Mouse (Mus musculus) lung, postnatal 0 days (tissue): ENCODE measurements around the gene Rassf6. TPM values are rescaled to one million over a fixed set of nuclear protein-coding genes. Genes with fewer than 3 reads are reported as not detected.
A peak's percentile ranks its signal among the peaks of the same experiment; 100 is the strongest.

Source experiments
- ATAC-seq: fragments of 200-750 bp; cut with Nextera tagmentation; 2 replicates; pipeline ENCODE4 v1.8.0; 2017; ENCODE audit warnings: moderate library complexity
- DNase-seq: peaks from one replicate; pipeline ENCODE4 v3.0.0-alpha.2; 2016; ENCODE audit warnings: low spot score
- H3K27ac ChIP-seq: fragments of 300-500 bp; sonication (generic); 2 replicates; pipeline ENCODE4 v1.5.1; 2014; ENCODE audit warnings: antibody characterized with exemption, mild to moderate bottlenecking, low read length, mixed read lengths
- H3K27me3 ChIP-seq: fragments of 300-500 bp; sonication (generic); replicated peaks from 2 replicates; pipeline ENCODE4 v1.6.1; 2014; ENCODE audit warnings: low read length, mixed read lengths; ENCODE audit not compliant: insufficient read depth
- H3K36me3 ChIP-seq: fragments of 300-500 bp; sonication (generic); 2 replicates; pipeline ENCODE4 v1.6.1; 2014; ENCODE audit warnings: low read length, mixed read lengths; ENCODE audit not compliant: insufficient read depth
- H3K4me1 ChIP-seq: fragments of 300-500 bp; sonication (generic); 2 replicates; pipeline ENCODE4 v1.6.1; 2014; ENCODE audit warnings: antibody characterized with exemption, low read depth, low read length, mixed read lengths; ENCODE audit not compliant: insufficient read depth
- H3K4me2 ChIP-seq: fragments of 300-500 bp; sonication (generic); replicated peaks from 2 replicates; pipeline ENCODE4 v1.6.1; 2014; ENCODE audit warnings: low read depth, mild to moderate bottlenecking, low read length, moderate library complexity, mixed read lengths
- H3K4me3 ChIP-seq: fragments of 300-500 bp; sonication (generic); 2 replicates; pipeline ENCODE4 v1.5.1; 2014; ENCODE audit warnings: low read depth, low read length
- H3K9ac ChIP-seq: fragments of 300-500 bp; sonication (generic); replicated peaks from 2 replicates; pipeline ENCODE4 v1.6.1; 2014; ENCODE audit warnings: low read depth, mild to moderate bottlenecking
- H3K9me3 ChIP-seq: fragments of 300-500 bp; sonication (generic); 2 replicates; pipeline ENCODE4 v1.6.1; 2016; ENCODE audit warnings: low read length, mixed read lengths
- CTCF ChIP-seq: IDR thresholded peaks from 2 replicates; pipeline ENCODE4 v1.5.1; 2016; ENCODE audit warnings: antibody characterized with exemption, mild to moderate bottlenecking
- EP300 ChIP-seq: IDR thresholded peaks from 2 replicates; pipeline ENCODE4 v1.6.1; 2016; ENCODE audit warnings: antibody characterized with exemption, mild to moderate bottlenecking, control low read depth
- WGBS: fragments of 180-500 bp; shearing (Covaris S2); extraction: QIAGEN DNeasy Blood & Tissue Kit; methylation state at CpG from one replicate; pipeline ENCODE4 v1.1.7; 2014; 5-methylcytosine and 5-hydroxymethylcytosine counted together
- polyA plus RNA-seq: library from polyadenylated mRNA; unstranded; fragments of >200 nt; fragmentation: Nextera tagmentation; extraction: Ambion mirVana; gene quantifications from 2 replicates; pipeline ENCODE4 v1.2.1, GENCODE M21; 2015

Rassf6 gene
- polyA plus RNA-seq, 1 experiment from 2014 or later, result 6.8 TPM

DNA sequence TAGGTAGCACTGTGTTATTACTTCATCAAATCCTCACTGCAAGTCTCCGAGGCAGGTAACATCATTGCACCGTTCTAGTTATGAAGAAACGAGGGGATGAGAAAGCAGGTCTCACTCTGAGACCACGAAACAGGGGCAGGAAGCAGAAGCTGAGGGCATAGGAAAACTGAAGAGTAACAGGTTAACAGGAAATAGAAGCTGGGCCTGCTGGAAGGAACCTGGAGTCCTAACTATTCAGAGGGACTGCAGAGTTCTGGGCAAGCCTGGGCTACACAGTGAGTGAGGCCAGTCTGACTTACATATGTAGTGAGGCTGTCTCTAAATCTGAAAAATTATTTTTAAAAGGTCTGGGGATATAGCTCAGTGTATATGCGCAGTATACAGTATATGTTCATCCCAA is 52.4 kb downstream of the Rassf6 start:
- H3K4me2 ChIP-seq, result no peak overlapping the region
- DNase-seq (no peak), ATAC-seq (no peak)
- H3K4me1 ChIP-seq, result peaks cover 3% of the 10 kb centered on the region; the same call in 1 of the 2 replicates
- no peaks in the 10 kb centered on the region for H3K9me3 ChIP-seq
- H3K36me3 ChIP-seq, result no peaks in the 10 kb centered on the region
- no peak overlapping the region for H3K27ac ChIP-seq
- H3K27me3 ChIP-seq, result no peaks in the 10 kb centered on the region
- WGBS, result 91% methylated on average over 5 of the region's 5 CpGs
- H3K9ac ChIP-seq, result no peak overlapping the region
- TF ChIP-seq CTCF, result no peak
- no peak for TF ChIP-seq EP300
- H3K4me3 ChIP-seq, result no peak overlapping the region

DNA sequence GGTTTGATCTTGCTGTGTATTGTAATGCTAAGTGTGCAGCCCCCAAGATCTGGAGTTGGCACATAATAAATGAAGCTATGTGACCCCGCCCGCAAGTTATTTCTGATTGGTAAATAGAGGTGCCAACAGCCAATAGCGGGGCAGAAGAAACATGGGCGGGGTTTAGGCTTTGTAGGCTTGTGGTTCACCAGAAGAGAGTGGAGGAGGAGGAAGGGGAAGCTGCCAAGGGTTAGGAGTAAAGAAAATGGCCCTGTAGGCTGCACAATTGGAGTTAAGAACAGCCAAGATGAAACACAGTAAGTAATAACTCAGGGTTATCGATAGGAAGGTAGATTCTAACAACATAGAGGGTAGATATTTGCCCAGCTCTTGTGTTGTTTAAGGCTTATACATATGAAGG is 53.9 kb downstream of the Rassf6 start:
- no peaks in the 10 kb centered on the region for H3K27me3 ChIP-seq
- DNase-seq (no peak), ATAC-seq (no peak)
- H3K36me3 ChIP-seq, result no peaks in the 10 kb centered on the region
- no peak overlapping the region for H3K27ac ChIP-seq
- TF ChIP-seq EP300 (no peak), CTCF (no peak)
- H3K4me3 ChIP-seq, result no peak overlapping the region
- 73% methylated on average over 5 of the region's 5 CpGs for WGBS
- no peaks in the 10 kb centered on the region for H3K9me3 ChIP-seq
- H3K4me1 ChIP-seq, result peaks cover 3% of the 10 kb centered on the region; the same call in 1 of the 2 replicates
- no peak overlapping the region for H3K9ac ChIP-seq
- no peak overlapping the region for H3K4me2 ChIP-seq

DNA sequence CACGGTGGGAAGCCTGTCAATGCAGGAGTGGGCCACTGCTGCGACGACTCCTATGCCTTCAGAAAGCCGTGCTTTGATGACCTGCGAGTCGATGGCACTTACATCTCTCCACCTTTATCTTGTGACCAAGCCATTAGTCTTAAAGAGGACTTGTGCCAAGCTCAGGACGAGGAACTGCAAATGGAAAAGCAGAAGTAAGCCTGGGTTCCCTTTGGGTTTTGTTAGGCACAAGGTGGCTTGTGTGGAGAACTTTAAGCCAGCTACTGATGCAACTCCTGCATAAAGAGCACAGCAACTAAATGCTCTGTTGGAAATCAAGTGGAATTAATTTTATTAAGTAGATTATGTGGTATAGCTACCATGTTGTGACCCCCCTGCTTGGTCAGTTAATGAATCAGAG is 55.7 kb downstream of the Rassf6 start:
- H3K4me3 ChIP-seq, result no peak overlapping the region
- no peak overlapping the region for H3K27ac ChIP-seq
- ATAC-seq, result no peak
- H3K4me2 ChIP-seq, result no peak overlapping the region
- no peaks in the 10 kb centered on the region for H3K9me3 ChIP-seq
- TF ChIP-seq CTCF (no peak), EP300 (no peak)
- no peak for DNase-seq
- H3K4me1 ChIP-seq, result peaks cover 3% of the 10 kb centered on the region; the same call in 1 of the 2 replicates
- 57% methylated on average over 7 of the region's 7 CpGs for whole genome bisulfite sequencing
- no peaks in the 10 kb centered on the region for H3K36me3 ChIP-seq
- H3K27me3 ChIP-seq, result no peaks in the 10 kb centered on the region
- no peak overlapping the region for H3K9ac ChIP-seq

DNA sequence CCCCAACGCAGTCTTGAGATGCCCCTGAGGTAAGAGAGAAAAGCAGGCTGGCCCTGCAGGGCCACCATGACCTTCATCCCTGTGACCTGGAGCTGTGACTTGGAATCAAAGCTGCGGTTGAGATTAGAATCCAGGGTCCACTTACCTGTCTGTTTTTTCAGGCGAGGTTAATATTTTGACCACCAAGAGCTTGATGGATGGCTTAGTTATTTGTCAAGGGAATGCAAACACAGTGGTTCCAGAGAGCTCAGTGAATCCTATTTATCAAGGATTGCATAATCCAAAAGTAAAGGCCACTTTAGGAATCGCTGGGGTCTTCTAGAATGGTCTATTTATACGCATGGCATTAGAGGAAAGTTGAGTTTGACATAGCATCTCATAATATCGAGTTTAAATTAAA is 58.3 kb downstream of the Rassf6 start:
- Histone ChIP-seq H3K4me1 (no peaks in the 10 kb centered on the region), H3K9ac (no peak overlapping the region), H3K4me2 (no peak overlapping the region), H3K27me3 (no peaks in the 10 kb centered on the region), H3K9me3 (no peaks in the 10 kb centered on the region), H3K4me3 (no peak overlapping the region), H3K27ac (no peak overlapping the region), H3K36me3 (no peaks in the 10 kb centered on the region)
- no peak for TF ChIP-seq EP300
- TF ChIP-seq CTCF, result no peak
- 70% methylated on average over 6 of the region's 6 CpGs for WGBS
- ATAC-seq (no peak), DNase-seq (no peak)

DNA sequence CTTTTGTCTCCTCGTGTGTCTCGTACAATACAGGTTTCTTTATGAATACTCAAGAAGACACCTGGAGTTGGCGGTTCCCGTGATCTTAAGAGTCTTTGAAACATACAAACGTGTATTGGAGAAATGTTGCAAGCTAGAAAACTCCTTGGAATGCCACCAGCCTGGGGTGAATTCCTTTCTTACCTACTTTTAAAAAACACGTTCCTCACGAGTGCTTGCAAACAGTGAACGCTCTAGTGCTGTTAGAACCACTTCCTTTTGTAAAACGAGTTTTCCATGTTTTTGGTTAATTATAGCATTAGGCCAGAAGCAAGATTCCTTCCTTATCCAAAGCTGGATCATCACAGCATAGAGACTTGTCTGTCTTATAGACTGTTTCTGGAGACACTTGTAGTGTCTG is 60.9 kb downstream of the Rassf6 start:
- no peaks in the 10 kb centered on the region for H3K27me3 ChIP-seq
- no peak overlapping the region for H3K9ac ChIP-seq
- no peak overlapping the region for H3K4me2 ChIP-seq
- no peak overlapping the region for H3K4me3 ChIP-seq
- no peaks in the 10 kb centered on the region for H3K4me1 ChIP-seq
- no peak for TF ChIP-seq EP300
- no peak for TF ChIP-seq CTCF
- WGBS, result 60% methylated on average over 9 of the region's 9 CpGs
- H3K9me3 ChIP-seq, result no peaks in the 10 kb centered on the region
- DNase-seq, result peak; percentile 76
- H3K27ac ChIP-seq, result no peak overlapping the region
- no peaks in the 10 kb centered on the region for H3K36me3 ChIP-seq
- ATAC-seq, result peak; percentile 62

DNA sequence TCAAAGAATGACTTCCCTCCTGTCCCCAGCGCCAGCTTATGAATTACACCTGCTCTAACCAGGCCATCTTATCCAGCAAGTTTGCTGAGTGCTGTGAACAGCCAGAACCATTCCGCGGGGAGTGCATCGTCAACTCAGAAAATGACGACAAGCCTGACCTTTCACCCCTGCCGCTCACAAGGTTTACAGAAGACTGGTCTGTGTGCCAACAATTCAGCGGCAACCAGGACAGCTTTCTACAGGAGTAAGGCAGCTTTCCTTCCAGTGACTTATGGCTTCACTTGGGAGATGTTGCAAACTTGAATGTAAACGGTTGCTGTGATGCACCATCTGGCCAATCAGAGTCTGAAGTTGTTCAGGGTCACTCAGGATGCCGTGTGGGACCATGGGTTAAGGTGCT is 62.7 kb downstream of the Rassf6 start:
- Histone ChIP-seq H3K4me1 (no peaks in the 10 kb centered on the region), H3K36me3 (no peaks in the 10 kb centered on the region), H3K4me3 (no peak overlapping the region), H3K27me3 (no peaks in the 10 kb centered on the region), H3K27ac (no peak overlapping the region), H3K9ac (no peak overlapping the region), H3K4me2 (no peak overlapping the region), H3K9me3 (no peaks in the 10 kb centered on the region)
- WGBS, result 34% methylated on average over 9 of the region's 9 CpGs
- no peak for TF ChIP-seq CTCF
- no peak for TF ChIP-seq EP300
- DNase-seq, result peak; percentile 29
- peak; percentile 40; the same call in 1 of the 2 replicates for ATAC-seq

DNA sequence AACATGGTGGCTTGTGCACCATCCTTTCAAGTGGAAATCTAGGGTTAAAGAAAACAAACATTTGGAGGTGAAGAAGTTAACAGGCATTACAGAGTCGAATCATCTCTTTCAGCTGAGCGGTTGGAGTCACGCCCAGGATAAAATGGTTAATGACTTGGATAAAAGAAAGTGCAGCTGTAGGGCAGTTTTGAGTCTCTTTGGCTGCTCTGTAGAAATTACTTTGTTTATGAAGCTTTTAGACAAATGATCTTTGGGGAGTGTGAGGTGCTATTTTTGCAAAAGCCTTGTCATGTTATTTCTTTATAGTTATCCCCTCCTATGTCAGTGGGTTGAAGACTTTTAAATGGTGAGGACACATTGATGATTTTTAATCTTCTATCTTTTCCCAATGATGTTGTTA is 69.2 kb downstream of the Rassf6 start:
- H3K9ac ChIP-seq, result no peak overlapping the region
- 38% methylated on average over 3 of the region's 3 CpGs for WGBS
- no peak for ATAC-seq
- DNase-seq, result peak; percentile 55
- H3K27ac ChIP-seq, result no peak overlapping the region
- H3K4me2 ChIP-seq, result no peak overlapping the region
- no peaks in the 10 kb centered on the region for H3K36me3 ChIP-seq
- no peaks in the 10 kb centered on the region for H3K27me3 ChIP-seq
- no peaks in the 10 kb centered on the region for H3K9me3 ChIP-seq
- no peak for TF ChIP-seq EP300
- TF ChIP-seq CTCF, result no peak
- H3K4me1 ChIP-seq, result no peaks in the 10 kb centered on the region
- H3K4me3 ChIP-seq, result no peak overlapping the region
